Mouse (Mus musculus): ENCODE data around the gene Cacna1c. TPM values are rescaled to one million over a fixed set of nuclear protein-coding genes. Genes with fewer than 3 reads are reported as not detected.

The Cacna1c gene
- total RNA-seq, 2 experiments from 2014 or later: 0.23 to 0.84 TPM

DNA sequence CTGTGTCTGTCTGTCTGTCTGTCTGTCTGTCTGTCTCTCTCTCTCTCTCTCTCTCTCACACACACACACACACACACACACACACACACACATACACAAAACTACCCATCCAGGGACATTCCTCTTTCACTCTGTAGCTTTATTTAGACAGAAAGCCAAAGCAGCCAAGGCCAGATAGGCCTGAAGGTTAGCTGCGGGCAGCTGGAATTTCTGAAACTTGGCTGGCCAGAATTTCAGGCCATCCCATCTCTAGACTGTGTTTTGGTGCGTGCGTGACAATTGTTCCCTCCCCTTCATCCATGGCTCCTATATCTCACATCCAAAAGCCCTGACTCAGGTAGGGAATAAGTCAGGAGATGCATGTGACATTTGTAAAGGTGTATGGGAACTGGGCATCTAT is 125.9 kb downstream of the Cacna1c start:
- ATAC-seq (replicated peaks; ENCODE audit: low FRiP score, poor library complexity, severe bottlenecking): no peak

DNA sequence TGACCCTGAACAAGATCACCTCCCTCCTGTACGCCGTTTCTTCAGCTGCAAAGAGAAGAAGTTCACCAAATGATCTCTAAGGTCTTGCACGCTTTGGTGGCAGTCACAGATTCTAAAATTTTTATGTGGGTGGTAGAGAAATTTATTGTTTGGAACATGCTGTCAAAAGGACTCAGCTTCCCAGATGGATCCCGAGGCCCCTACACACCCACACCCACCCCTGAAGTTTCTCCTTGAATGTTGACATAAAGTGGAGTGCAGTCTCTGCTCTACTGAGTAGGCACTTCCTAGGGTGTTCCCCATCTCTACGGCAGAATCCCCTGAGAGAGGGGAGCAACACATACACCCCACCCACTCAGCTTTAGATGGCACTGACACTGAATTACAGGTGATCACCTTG is 127.1 kb downstream of the Cacna1c start:
- ATAC-seq (replicated peaks; ENCODE audit: low FRiP score, poor library complexity, severe bottlenecking): no peak

DNA sequence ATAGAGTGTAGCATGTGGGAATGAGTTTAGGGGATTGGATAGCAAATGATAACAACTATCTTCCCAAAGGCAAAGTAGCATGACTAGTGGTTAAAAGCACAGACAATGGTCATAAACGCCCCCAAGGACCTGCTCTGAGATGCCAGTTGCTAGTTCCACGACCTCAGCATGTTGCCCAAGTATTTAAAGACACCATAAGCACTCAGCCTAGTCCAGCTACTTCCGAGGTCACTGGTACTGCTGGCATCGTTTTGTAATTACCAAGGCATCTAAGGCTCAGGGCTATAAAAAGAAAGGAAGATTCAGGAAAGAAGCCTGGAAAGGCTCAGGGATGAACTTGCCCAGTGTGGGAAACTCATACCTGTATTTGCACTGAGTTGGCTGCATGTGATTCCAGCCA is 127.6 kb downstream of the Cacna1c start:
- ATAC-seq (replicated peaks; ENCODE audit: low FRiP score, poor library complexity, severe bottlenecking): no peak

DNA sequence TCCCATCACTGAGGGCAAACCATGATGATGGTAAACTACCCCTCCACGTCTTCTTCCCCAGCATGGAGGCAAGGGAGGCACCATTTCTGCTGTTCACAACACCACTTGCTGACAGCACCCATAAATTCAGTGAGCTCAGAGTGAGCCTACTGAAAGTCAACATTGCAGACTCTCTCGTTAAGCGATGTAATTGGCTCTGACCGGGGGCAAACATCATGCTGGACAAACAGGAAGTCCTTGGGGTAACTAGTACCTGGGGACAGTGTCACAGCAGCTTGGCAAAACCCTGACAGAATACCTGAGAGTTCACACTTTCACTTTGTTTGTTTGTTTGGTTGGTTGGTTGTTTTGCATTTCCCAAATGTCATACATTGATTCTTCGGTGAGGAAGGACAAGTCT is 131.3 kb downstream of the Cacna1c start:
- ATAC-seq (replicated peaks; ENCODE audit: low FRiP score, poor library complexity, severe bottlenecking): no peak

DNA sequence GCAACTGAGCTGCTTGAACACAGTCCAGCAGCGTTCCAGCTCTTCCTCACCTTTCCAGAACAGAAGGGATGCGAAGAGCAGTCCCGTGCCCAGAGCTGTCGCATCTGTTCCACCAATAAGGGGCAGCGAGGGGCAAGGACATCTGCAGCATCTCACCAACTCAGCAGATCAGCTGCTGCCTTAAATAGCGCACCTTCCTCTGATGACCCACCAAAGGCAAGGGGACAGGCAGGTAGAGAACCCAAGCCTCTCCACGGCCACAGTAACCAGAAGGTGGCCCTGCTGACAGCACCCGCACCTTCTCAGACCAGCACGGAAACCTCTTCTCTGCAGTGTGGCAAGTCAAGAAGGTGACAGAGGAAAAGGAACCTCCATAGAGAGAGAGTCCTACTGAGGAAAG is 131.8 kb downstream of the Cacna1c start:
- no peak for ATAC-seq (replicated peaks; ENCODE audit: low FRiP score, poor library complexity, severe bottlenecking)

DNA sequence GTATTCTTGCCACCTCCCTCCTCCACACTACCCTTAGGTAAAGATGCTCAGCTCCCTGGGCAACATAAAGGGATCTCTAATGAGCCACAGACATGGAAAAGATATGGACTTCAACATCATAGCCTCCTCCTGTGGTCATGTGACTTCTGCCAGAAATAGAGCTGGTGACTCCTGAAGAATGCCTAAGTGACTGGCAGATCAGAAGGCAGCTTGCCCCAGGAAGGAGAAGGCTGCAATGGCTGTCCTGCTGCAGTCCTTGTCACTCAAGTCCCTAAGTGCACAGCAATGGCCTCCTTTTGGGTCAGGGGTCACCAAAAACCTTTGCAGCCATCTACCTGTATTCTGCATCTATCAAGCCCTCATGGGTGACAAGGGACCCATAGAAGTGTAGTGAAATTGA is 133.5 kb downstream of the Cacna1c start:
- no peak for ATAC-seq (replicated peaks; ENCODE audit: low FRiP score, poor library complexity, severe bottlenecking)

DNA sequence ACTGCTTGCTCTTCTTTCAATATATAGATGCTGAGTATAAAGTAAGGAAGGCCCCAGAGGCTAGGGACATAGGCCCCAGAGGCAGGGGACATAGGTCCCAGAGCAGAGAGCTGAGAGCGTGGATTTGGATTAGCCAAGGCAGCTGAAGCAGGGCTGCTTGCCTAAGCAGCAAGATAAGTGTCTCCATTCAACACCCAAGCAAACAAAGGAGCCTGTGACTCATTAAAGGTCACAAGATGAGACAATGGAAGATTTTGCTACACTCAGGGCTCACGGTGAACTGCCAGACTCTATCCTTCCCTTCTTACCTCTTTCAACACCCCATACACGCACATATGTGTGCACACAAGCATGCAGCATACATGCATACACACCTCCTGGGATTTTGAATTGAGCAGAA is 137.3 kb downstream of the Cacna1c start:
- ATAC-seq (replicated peaks; ENCODE audit: low FRiP score, poor library complexity, severe bottlenecking): no peak

DNA sequence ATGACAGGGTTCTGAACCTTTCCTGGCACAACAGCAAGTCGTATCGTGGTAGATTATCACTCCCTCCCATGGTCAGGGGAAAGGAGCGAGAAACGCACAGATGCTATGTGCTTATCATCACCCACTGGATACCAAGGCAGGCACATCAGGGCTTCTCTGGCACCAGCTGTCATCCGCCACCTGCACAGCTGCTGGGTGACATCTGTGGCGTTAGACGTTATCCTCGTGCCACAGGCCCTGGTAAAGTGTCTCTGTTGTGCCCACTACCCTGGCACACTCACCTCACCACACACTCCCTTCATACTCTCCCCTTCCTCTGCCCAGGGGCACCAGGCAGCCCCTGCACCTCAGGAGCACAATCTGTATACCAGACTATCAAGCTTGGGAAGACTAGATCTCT is 137.8 kb downstream of the Cacna1c start:
- no peak for ATAC-seq (replicated peaks; ENCODE audit: low FRiP score, poor library complexity, severe bottlenecking)

DNA sequence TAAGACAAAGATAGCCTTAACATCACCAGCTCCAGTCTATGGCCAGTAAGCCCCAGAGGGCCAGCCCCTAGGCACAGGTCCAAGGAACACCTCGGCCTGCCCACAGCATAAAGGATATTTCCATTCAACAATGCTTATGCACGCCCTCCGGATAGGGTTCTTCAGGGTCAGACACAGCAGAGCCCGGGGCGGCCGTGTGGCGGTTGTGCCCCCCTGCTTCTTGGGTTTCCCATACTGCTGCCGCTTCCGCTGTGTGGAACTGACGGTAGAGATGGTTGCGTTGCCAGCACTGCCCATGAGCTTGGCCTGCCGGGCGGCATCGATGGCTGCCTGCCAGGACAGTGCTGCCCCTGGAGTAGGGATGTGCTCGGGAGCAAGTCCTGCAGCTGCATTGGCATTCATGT is 139.1 kb downstream of the Cacna1c start:
- no peak for ATAC-seq (replicated peaks; ENCODE audit: low FRiP score, poor library complexity, severe bottlenecking)

DNA sequence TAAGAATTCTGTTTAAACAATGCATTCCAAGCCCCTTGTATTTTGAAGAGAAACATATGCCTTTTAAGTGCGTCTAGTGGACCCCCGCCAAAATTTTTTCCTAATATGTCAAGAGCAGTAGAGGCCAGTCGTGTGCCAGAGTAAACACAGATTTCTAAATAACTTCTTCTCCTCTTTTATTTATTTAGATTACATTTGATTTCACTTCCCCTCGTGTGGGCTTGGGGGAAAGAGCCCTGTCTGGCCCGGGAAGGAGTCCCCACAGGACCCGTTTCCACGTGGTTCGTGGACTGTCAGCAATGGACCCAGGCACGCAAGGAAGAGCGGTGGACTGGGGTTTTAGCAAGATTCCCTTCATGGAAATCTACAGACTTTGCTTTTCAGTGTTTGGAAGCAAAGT is 143.4 kb downstream of the Cacna1c start:
- ATAC-seq (replicated peaks; ENCODE audit: low FRiP score, poor library complexity, severe bottlenecking): no peak

DNA sequence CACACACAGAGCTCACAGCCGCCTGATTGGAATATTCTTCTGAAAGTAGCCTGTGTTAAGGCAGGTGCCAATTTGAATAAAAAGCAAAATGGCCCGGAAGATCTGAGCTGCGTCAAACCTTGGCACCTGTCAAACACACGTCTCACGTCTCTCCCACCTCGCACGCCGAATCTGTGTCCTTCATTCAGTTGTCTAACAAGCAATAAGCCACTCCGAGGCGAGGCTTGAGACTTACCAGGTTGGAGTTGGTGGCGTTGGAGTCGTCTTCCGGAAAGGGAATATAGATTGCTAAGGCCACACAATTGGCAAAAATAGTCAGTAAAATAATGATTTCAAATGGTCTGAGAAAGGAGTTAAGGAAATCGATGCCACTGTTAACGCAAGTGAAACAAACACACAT is 143.9 kb downstream of the Cacna1c start:
- ATAC-seq (replicated peaks; ENCODE audit: low FRiP score, poor library complexity, severe bottlenecking): no peak

DNA sequence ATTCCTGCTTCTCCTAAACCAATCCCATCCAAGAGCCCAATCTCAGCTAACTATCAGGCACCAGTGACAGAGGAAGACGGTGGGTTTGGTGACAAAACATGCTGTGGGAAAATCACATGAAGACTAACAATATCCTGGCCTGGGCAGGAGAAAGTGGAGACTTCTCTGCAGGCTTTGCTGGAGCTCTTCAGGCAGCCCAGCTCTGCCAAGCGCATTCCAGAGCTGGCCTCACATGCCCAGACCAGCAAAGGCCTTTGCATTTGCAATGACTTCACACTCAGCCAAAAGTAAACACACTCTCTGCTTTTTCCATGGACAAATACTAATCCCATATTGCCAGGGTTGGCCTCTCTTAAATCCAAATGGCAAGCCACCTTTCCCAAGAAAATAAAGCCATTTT is 144.5 kb downstream of the Cacna1c start:
- no peak for ATAC-seq (replicated peaks; ENCODE audit: low FRiP score, poor library complexity, severe bottlenecking)

DNA sequence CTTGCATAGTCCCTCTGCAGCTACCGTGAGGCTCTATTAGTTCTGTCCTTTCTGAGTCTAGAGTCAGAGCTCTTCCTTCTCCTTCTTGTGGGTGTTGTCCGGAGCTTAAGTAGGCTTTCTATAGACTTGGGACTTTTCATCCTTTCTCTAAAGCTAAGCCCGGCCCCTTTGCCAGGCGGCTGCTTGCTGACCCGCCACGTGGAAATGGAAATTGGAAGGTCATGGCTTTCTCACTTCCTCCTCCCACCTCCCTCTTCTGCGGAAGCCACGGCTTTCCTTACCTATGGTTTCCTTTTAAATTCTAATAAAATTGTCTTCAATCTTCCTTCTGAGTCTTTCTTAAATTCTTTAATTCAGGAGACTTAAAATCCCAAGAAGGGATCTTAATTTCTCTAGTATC is 148.9 kb downstream of the Cacna1c start:
- no peak for ATAC-seq (replicated peaks; ENCODE audit: low FRiP score, poor library complexity, severe bottlenecking)

DNA sequence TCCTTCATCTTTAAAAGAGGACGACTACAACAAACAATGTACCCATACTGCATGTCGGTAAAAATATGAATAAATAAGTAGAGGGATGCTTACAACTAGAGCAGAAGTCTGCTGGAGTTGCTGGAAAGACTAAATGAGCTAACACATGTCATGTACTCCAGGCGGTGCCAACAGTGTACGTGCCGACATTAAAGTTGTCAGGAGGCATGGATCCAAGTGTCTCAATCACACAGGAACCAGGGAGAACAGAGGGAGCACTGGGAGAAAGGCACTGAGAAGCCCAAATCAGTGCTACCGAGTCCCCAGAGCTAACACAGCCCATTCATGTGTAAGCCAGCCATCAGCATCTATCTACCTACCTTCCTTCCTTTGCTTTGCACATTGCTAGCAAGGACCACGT is 150.7 kb downstream of the Cacna1c start:
- ATAC-seq (replicated peaks; ENCODE audit: low FRiP score, poor library complexity, severe bottlenecking): no peak

DNA sequence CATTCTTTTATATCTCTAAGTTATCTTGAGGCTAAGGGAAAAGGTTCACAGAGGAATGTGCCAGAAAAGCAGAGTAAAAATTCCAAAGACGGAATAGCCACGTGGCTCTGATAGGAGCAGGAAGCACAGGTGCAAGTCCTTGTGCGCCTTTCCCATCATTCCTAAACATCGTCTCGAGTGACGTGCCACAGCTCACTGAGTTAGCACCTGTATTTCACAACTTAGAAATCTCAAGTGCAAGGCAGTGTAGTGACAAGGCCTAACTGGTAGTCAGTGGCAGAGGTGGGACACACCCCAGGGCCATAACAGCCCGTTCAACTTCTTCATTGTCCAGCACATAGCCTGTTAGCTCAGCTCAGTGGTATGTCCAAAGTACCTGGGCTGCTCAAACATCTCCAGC is 152.1 kb downstream of the Cacna1c start:
- no peak for ATAC-seq (replicated peaks; ENCODE audit: low FRiP score, poor library complexity, severe bottlenecking)

DNA sequence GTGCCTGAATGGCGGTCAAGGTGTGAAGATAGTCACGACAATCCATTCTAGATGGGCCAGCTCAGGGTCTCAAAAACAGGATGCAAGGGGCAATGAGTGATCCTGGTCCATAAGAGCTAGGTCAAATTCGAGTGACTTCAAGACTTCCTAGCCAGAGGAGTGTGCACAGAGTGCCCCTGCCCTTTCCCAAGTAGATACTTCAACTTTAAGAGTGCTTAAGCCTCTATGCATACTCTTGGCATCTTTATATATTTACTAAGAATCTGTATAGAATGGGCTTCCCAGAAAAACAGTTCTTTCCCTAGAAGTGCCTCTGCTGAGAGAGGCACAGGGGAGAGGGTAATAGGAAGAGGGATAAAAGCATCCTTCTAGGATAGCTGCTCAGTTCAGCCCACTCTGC is 153.4 kb downstream of the Cacna1c start:
- no peak for ATAC-seq (replicated peaks; ENCODE audit: low FRiP score, poor library complexity, severe bottlenecking)

DNA sequence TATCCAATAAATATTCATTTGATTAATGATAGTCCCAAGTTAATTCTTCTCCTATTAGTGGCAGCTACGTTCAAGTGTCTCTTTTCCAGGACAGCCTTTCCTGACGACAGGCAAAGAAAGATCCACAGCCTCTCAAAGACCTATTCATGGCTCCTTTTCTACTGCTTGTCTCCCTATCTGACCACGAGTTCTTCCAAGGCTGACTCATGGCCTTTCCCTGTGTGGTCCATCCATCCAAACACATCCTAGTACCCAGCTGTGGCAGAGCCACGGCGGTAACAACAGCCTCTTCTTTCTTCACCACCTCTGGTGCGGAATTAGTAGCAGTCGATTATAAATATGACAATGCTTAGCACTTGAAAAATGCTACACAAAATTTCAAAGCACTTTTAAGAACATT is 155.3 kb downstream of the Cacna1c start:
- ATAC-seq (replicated peaks; ENCODE audit: low FRiP score, poor library complexity, severe bottlenecking): no peak

DNA sequence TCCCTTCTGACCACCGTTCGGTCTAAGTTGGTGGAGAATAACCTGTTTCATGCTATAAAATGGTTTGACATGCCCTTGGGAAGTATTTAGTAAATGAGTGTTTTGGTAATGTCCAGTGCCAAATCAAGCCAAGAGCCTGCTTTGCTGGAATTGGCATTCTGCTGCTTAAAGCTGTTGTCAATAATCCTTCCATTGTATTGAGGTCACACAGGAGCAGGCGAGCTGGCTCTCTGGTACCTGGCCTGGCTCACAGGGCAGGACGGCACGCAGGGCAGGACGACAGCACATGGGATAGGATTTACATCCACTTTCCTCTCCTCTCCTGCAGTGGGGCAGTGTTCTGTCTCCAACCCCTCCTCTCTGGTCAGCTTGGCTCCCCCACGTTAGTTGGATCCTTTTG is 156.4 kb downstream of the Cacna1c start:
- no peak for ATAC-seq (replicated peaks; ENCODE audit: low FRiP score, poor library complexity, severe bottlenecking)

DNA sequence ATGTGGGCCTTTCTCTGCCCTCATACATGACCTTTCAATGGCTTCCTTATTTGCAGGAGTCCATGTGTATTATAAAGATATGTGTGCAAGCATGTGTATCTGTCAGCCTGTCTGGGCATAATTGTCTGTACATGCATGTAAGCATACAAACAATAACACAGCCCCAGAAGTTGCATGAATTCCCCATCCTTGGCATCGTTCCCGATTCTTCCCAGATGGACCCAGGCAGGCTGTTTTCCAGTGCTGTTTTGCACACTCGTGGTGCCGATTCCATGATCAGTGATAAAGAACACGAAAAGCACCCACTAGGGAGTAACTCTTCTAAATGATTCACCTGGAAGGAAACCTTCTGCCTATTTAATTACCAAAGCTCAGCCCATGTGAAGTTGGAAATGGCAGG is 156.9 kb downstream of the Cacna1c start:
- no peak for ATAC-seq (replicated peaks; ENCODE audit: low FRiP score, poor library complexity, severe bottlenecking)

DNA sequence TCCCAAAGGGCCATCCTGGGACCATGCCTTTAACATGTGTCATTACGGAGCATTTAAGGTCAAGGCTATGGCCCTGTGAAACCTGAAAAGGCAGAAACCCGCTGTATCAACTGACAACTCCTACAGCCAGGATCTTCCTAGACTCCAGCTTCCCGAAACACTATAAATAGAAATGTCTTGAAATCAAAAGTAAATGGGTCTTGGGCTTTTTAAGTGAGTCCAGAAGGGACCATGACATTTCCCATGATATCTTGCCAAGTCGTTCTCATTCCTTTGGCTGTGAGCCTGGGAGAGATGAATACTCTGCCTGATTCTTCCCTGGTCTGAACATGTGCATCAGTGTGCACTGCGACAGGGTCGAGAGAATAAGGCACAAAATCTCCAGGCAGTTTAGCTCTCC is 158.4 kb downstream of the Cacna1c start:
- ATAC-seq (replicated peaks; ENCODE audit: low FRiP score, poor library complexity, severe bottlenecking): no peak

DNA sequence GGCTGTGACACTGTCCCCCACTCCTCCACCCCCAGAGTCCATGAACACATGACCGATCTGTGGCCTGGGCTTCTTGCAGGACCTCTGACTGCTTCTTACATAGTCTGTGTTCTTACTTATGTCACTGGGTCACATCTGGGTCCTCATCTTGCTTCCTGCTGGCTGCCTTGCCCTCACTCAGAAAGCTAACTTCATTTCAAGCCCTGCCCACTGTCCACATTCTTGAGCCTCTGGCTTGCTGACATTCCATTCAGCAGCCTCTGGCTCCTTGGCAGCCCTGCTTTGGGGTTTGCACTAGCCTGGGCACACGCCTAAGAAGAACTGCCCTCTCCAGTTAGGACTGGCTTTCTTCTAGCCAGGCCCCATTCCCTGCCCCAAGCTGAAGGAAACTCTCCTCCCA is 159.2 kb downstream of the Cacna1c start:
- no peak for ATAC-seq (replicated peaks; ENCODE audit: low FRiP score, poor library complexity, severe bottlenecking)

DNA sequence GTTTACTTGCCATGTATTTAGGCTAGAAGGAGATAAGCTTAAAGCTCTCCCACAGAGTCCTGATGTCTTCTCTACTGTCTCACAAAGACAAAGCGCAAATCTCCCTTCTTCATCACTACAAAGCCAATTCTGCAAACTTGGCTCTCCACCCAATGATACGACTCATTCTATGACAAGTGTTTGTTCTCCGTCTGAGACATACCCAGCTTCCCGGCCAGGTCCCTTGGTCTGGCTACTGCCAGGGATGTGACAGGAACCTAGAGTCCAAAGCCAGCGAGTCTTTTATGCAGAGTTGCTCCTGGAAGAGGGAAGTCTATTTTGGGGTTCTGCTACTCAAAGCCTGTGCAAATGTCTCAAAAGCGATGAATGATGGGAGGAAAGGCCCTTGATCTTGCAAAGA is 160.9 kb downstream of the Cacna1c start:
- ATAC-seq (replicated peaks; ENCODE audit: low FRiP score, poor library complexity, severe bottlenecking): no peak

DNA sequence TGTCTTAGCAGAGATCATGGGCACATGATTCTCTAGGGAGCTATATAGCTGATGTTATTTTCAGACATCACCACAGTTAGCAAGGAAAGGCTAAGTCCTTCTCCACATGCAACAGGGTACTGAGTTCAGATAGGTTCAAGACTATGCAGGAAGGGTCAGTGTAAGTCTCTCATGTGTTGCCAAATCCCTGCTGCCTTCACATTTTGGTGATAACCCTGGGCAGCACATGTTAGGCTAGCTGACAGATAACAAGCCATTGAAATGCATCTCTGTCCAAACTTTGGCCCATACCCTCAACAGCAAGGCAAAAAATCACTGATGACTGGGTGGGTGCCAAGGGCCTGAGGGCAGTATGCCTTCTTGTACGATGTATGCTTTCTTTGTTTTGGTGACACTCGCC is 161.3 kb downstream of the Cacna1c start:
- no peak for ATAC-seq (replicated peaks; ENCODE audit: low FRiP score, poor library complexity, severe bottlenecking)
